Mouse (Mus musculus) layer of hippocampus, adult 2 months (tissue): ENCODE results near the gene Tet3. TPM values are rescaled to one million over a fixed set of nuclear protein-coding genes. Genes with fewer than 3 reads are reported as not detected.

Experiments used
- DNase-seq, 2 experiments: peaks; one replicate each; pipeline ENCODE4 v3.0.0; 2022; ENCODE audit warnings: low spot score in 2 of 2
- H3K27ac ChIP-seq: fragments of 200-600 bp; 2 replicates; pipeline ENCODE4 v1.8.1; 2022
- H3K4me3 ChIP-seq: fragments of 200-600 bp; 2 replicates; pipeline ENCODE4 v1.8.1; 2022; ENCODE audit warnings: mild to moderate bottlenecking
- CTCF ChIP-seq: fragments of 200-600 bp; conservative IDR thresholded peaks from 2 replicates; pipeline ENCODE4 v1.8.1; 2022; ENCODE audit warnings: antibody characterized with exemption, mild to moderate bottlenecking, moderate library complexity
- microRNA-seq, 2 experiments: library from miRNA; unstranded; fragments of <30 nt; microRNA quantifications; one replicate each; pipeline ENCODE4 v1.2.0; 2021
- total RNA-seq, 2 experiments: library from RNA; stranded (reverse); gene quantifications; 2 replicates each; pipeline ENCODE4 v1.2.3; 2021

The Tet3 gene
- total RNA-seq, 2 experiments from 2014 or later, result 61.0 to 65.9 TPM

- Histone ChIP-seq H3K4me3 (no peak overlapping the region), H3K27ac (no peak overlapping the region)
- DNase-seq, result no peak
- TF ChIP-seq CTCF, result peak; percentile 49
Observed at GRCm38 (mm10) chr6:83327591-83328190, 131.2 kb downstream of the Tet3 start.

- Histone ChIP-seq H3K27ac (peak overlapping the region; percentile 95), H3K4me3 (peak overlapping the region; percentile 70)
- no peak for DNase-seq
- no peak for TF ChIP-seq CTCF
Observed at GRCm38 (mm10) chr6:83326761-83327160, 132.1 kb downstream of the Tet3 start.

- TF ChIP-seq CTCF, result 0 out of 2 replicates have a peak, but pooled peaks have one; percentile 2
- no peak for DNase-seq
- H3K27ac ChIP-seq, result peak overlapping the region; percentile 95
- H3K4me3 ChIP-seq, result peak overlapping the region; percentile 70
Observed at GRCm38 (mm10) chr6:83326394-83326736, 132.5 kb downstream of the Tet3 start.

- H3K4me3 ChIP-seq, result peak within 1 kb of the TSS; percentile 70
- 0 out of 2 replicates have a peak, but pooled peaks have one; percentile 4 for TF ChIP-seq CTCF
- peak; percentile 92 to 94 for DNase-seq
- peak within 1 kb of the TSS; percentile 95 for H3K27ac ChIP-seq
Observed at GRCm38 (mm10) chr6:83325525-83326393, 133.1 kb downstream of the Tet3 start, which contains the start of the genes Mthfd2 and Mob1a. Mthfd2 (minus strand) TSS chr6:83325908. Mob1a (plus strand) TSS chr6:83326016.

GRCm38 (mm10) chr6:83323652-83324419 lies 135.0 kb downstream of the Tet3 start:
- Histone ChIP-seq H3K4me3 (no peak overlapping the region), H3K27ac (no peak overlapping the region)
- no peak for TF ChIP-seq CTCF
- no peak for DNase-seq

- no peak for DNase-seq
- TF ChIP-seq CTCF, result no peak
- no peak overlapping the region for H3K4me3 ChIP-seq
- H3K27ac ChIP-seq, result no peak overlapping the region
Observed at GRCm38 (mm10) chr6:83322794-83323193, 136.1 kb downstream of the Tet3 start.

GRCm38 (mm10) chr6:83321927-83322326 lies 137.0 kb downstream of the Tet3 start:
- no peak overlapping the region for H3K27ac ChIP-seq
- H3K4me3 ChIP-seq, result no peak overlapping the region
- no peak for TF ChIP-seq CTCF
- DNase-seq, result no peak

GRCm38 (mm10) chr6:83317108-83317741 lies 141.7 kb downstream of the Tet3 start:
- peak overlapping the region; percentile 87 for H3K4me3 ChIP-seq
- peak overlapping the region; percentile 71 for H3K27ac ChIP-seq
- TF ChIP-seq CTCF, result peak; percentile 90
- DNase-seq, result peak; percentile 92 to 93

- peak in 1 of 2 experiments; percentile 8 for DNase-seq
- Histone ChIP-seq H3K27ac (no peak overlapping the region), H3K4me3 (peak overlapping the region; percentile 7; the same call in 1 of the 2 replicates)
- no peak for TF ChIP-seq CTCF
Observed at GRCm38 (mm10) chr6:83316022-83316421, 142.9 kb downstream of the Tet3 start.

GRCm38 (mm10) chr6:83315293-83315692 lies 143.6 kb downstream of the Tet3 start:
- H3K27ac ChIP-seq, result no peak overlapping the region
- no peak for TF ChIP-seq CTCF
- no peak overlapping the region for H3K4me3 ChIP-seq
- no peak for DNase-seq

- H3K27ac ChIP-seq, result no peak overlapping the region
- no peak for TF ChIP-seq CTCF
- H3K4me3 ChIP-seq, result no peak overlapping the region
- DNase-seq, result no peak
Observed at GRCm38 (mm10) chr6:83312514-83312913, 146.4 kb downstream of the Tet3 start.

Small RNA genes within 50 kb of the gene (microRNA-seq; reads per million reads assigned to microRNA genes)
- 0 reads per million in 2 experiments for gene Mir6374

Other genes starting within 250 kb of the Tet3 start
- under 1 TPM; 0.44 to 0.98 TPM for gene Slc4a5, start 239.3 kb downstream of the Tet3 start, total RNA-seq
- gene Mthfd2, start 133.2 kb downstream of the Tet3 start, total RNA-seq, result 1 to 10 TPM; 5.8 to 7.1 TPM
- gene Mob1a, start 133.1 kb downstream of the Tet3 start, total RNA-seq, result 10 to 100 TPM; 16.2 to 22.2 TPM
- 10 to 100 TPM; 46.0 to 49.4 TPM for gene Bola3, start 109.9 kb downstream of the Tet3 start, total RNA-seq
- 10 to 100 TPM; 36.8 to 38.6 TPM for gene Dguok, start 47.9 kb upstream of the Tet3 start, total RNA-seq
- gene Actg2, start 77.2 kb upstream of the Tet3 start, total RNA-seq, result not detected
- 10 to 100 TPM; 33.0 to 35.5 TPM for gene Stambp, start 113.6 kb upstream of the Tet3 start, total RNA-seq
- gene Clec4f, start 197.1 kb upstream of the Tet3 start, total RNA-seq, result not detected
- not detected for gene Cd207, start 218.8 kb upstream of the Tet3 start, total RNA-seq